Mouse (Mus musculus) erythroid progenitor cell, adult 5-6 weeks (primary cell): ENCODE data around the gene Sccpdh. TPM values are rescaled to one million over a fixed set of nuclear protein-coding genes. Genes with fewer than 3 reads are reported as not detected.
"Not testable (repeated sequence)": the region's sequence is repeated elsewhere in the genome, so short reads cannot be mapped to it uniquely, and the experiment has no call there.

ENCODE experiments used
- ATAC-seq: replicated peaks from 2 replicates; pipeline ENCODE4 v1.8.0; 2016; ENCODE audit warnings: moderate number of reproducible peaks, mild to moderate bottlenecking, moderate TSS enrichment, inconsistent platforms; ENCODE audit not compliant: poor library complexity, low FRiP score, severe bottlenecking
- total RNA-seq, 2 experiments: library from RNA; stranded (forward) in 1 of 2; stranded (reverse) in 1 of 2; fragments of 150-400 nt in 1 of 2; fragments of 186-747, 209-891 nt in 1 of 2; gene quantifications; 2 replicates each; pipeline versions ENCODE4 v1.2.3 to v1.2.4; 2015 to 2017; ENCODE audit warnings: low replicate concordance in 2 of 2

The Sccpdh gene
- total RNA-seq, 2 experiments from 2014 or later: 0.30 TPM; not detected in 1

DNA sequence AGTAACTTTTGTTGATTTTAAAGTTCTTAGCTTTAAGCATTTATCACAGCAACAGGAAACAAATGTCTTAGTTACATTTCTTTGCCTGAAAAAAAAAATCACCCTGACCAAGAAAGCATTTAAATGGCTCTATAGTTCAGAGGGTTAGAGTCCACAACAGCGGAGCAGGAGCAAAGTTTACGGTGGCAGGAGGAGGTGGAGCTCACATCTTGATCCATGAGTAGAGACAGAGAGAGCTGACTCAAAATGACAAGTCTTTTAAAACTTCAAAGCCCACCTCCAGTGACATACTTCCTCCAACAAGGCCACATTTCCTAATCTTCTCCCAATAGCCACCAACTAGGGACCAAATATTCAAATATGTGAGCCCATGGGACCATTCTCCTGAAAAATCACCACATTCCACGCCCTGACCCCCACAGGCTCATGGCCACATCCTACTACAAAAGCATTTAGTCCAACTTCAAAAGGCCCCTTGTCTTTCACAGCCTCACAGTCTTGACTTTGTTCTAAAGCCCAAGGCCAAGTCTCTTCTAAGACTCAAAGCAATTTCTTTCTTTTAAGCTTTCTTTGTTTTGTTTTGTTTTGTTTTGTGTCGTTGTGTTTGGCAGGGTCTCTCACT lies 3.6 kb upstream of the Sccpdh start:
- ATAC-seq: no peak

- ATAC-seq: no peak
Measured at GRCm38 (mm10) chr1:179666971-179667370, 1.0 kb upstream of the Sccpdh start.

DNA sequence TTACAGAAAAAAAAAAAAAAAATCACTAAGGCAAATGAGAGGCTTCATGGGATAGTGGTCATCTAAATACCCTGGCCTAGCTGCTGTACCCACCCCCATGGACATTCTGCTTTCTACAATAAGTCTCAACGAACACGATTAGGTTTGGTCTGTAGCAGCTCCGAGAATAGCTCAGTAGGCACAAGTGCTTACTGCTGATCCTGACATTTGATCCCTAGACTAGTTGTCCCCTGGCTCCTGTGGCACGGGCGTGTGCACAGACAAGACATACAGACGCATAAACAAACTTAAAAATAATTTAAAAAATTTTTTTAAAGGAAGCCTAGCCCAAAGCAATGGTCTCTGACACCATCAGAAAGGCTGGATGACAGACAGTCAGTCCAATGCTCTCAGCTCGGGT lies 560 bp upstream of the Sccpdh start:
- ATAC-seq: no peak

DNA sequence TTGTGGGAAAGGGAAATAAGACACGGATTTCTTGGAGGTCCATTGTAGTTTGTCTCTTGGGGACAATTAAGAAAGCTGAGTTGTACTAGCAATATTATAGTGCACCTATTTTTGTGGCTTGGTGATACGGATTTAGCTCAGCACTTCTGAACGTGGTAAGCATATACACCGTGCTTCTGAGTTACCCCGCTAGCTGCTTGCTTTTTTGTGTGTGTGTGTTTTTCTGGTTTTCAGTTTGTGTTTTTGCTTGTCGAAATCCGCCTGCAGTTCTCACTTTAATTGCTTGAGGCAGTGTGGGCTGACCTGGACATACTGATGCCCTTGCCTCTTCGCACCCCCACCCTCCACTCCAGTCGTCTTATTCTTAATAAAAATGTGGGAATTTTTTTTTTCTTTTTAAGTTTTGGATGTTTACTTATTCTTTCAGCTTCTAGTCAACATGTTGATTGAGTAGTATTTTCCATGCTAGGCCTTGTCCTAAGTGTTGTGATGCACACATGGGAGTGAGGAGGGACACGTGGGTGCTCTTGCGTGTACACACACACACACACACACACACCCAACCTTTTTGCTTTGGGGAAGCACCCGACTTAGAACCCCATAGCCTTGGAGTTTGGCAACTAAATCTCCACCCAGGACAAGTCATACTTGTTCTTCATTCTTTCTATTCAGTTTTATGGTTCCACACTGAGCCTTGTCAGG lies 977 bp downstream of the Sccpdh start:
- no peak for ATAC-seq

- no peak for ATAC-seq
Measured at GRCm38 (mm10) chr1:179674355-179674754, 6.3 kb downstream of the Sccpdh start.

DNA sequence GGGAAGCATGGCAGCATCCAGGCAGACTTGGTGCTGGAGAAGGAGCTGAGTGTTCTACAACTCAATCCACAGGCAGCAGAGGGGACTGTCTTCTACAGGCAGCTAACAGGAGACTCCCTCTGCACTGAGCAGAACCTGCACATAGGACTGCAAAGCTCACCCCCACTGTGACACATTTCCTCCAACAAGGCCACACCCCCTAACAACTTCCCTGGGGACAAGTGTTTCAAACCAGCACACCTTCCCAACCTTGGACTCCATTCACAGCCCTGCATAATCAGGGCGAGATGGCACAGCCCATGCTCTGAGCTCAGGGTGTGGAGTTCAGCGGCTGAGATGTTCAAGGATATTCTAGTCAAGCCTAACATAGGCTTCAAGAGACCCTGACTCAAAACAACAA lies 9.0 kb downstream of the Sccpdh start:
- ATAC-seq: no peak

- ATAC-seq: no peak
Measured at GRCm38 (mm10) chr1:179679326-179679725, 11.3 kb downstream of the Sccpdh start.

GRCm38 (mm10) chr1:179682753-179683152 lies 14.7 kb downstream of the Sccpdh start:
- not testable (repeated sequence) for ATAC-seq

DNA sequence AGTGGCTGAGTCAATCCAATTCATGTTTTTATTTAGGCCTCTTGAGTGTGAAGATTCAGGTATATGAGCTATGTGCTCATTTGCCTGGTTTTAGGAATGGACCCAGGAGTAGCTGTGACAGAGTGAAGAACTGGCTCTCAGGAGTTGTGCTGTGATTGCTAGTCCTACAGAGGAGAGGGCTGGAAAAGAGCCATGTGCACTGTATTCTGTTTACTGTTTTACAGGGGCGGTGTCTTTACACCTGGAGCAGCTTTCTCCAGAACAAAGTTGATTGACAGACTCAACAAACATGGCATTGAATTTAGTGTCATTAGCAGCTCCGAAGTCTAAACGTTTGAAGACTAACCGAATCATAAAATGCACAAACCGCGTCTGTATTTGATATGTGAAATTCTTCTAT lies 18.3 kb downstream of the Sccpdh start:
- ATAC-seq: no peak

DNA sequence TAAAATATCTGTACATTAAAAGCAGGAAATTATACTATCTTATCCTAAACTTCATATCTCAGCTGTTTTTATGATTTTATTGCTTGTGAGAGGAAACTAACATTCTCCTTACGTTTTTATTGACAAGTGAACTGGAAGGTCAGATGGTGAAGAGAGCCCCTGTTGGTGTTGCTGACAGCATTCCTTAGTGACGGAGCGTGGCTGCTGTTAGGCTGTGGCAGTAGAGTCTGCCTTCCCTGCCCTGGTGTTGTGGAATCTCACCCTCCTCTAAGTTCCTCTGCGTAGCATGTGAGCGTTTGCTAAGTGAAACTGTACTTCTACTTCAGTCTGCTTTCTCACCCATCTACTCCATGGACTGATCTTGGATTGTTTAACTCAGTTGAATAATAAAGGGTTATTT lies 18.8 kb downstream of the Sccpdh start:
- no peak for ATAC-seq

DNA sequence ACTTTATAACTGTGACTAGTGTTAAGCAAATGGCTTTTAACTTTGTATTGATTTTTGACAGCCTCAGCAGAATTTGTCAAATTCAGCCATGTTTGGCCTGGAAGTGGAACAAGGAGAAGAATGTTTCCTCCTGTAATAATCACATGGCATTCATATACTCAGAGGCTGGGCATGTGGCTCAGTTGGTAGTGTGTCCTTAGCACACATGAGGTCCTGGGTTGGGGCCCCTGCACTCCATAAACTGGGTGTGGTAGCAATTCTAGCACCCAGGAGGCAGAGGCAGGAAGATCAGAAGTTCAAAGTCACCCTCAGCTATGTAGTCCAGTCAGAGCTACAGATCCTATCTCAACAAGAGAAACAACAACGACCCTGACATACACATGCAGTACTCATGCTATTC lies 19.3 kb downstream of the Sccpdh start:
- ATAC-seq: no peak

- no peak for ATAC-seq
Measured at GRCm38 (mm10) chr1:179687966-179688365, 20.0 kb downstream of the Sccpdh start.

DNA sequence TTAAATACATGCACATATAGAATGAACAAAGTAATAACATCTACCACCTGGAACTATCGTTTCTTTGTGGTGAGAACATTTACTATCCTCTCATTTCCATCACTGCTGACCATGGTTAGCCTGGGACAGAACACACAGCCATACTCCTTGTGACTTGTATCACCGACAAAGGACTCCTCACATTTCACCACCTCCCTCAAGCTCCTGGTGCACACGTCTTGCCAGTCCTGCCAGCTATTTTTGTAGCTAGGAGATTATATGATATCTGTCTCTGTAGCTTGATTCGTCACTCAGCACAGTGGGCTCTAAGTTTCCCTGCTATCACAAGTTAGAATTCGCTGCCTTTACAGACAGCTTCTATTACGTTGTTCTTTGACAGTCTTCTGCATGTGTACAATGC lies 20.4 kb downstream of the Sccpdh start:
- ATAC-seq: no peak

DNA sequence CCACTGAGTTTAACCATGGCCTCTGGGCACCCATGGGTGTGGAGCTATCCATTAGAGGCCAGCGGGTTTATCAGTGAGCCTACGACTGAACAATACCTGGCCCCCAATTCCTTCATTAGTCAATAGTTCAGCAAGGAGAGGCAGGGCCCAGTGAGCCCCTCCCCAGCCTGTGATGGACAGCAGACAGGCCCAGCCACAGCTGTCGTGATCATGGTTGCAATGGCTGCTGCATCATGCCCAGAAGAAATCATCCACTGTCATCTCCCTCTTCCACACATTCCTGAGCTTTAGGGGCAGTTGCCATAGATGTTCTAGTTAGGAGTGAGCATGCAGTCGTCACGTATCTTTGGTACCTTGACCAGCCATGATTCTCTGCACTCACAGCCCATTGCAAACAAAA lies 20.9 kb downstream of the Sccpdh start:
- no peak for ATAC-seq

GRCm38 (mm10) chr1:179689479-179689878 lies 21.5 kb downstream of the Sccpdh start:
- no peak for ATAC-seq

GRCm38 (mm10) chr1:179704150-179704549 lies 36.1 kb downstream of the Sccpdh start:
- no peak for ATAC-seq

DNA sequence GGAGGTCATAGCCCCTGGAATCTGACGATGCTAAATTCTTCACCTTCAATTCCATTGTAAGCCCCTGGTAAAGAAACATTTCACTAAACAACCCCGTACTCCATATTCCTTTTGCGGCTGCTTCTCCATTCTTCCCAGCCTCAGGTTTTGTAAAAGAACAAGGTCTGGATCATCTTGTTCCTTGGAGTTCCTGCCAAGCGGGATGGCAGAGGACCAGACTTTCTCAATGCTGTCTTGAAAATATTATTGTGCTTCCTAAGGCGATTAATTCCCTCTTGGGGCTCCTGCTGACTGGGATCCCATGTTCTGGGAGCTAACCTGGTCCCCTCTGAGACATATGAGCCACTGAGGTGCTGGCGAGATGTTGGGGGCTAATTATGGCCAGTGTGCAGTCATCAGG lies 37.1 kb downstream of the Sccpdh start:
- no peak for ATAC-seq

DNA sequence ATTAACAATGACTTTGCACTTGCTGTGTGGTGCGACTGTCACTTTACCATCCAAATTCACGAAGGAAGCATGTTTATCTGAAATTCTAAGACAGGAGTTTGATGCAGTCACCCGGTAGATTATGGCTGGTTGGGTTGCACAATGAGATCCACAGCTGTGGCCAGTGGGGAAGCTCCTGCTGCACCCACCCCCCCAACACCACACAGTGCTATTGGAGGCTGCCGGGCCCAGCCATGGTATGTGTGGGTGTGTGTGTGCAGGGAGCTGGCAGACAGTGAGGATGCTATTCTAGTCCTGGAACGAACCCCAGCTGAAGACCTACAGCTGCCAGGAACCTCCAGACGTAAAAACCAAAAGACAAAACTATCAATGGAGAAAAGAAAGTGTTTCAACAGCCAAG lies 41.4 kb downstream of the Sccpdh start:
- ATAC-seq: no peak

GRCm38 (mm10) chr1:179710739-179711138 lies 42.7 kb downstream of the Sccpdh start:
- no peak for ATAC-seq

DNA sequence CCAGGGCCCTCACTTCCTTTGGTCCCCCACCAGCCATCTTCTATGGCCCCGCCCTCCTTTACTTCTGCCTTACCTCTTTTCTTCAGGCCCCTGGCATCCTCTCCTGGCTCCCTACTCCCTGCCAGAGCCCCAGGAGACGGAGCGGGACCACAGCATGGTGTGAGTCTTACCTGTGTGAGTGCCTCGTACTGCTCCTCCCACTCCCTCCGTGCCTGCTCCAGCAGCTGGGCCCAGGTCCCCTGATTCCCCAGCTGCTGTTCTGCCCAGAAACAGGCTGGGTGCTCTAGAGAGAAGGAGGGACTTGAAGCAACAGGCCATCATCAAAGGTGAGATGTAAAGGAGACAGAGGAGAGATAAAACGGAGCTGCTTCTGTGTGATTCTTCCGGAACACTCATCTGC lies 44.6 kb downstream of the Sccpdh start:
- ATAC-seq: no peak

DNA sequence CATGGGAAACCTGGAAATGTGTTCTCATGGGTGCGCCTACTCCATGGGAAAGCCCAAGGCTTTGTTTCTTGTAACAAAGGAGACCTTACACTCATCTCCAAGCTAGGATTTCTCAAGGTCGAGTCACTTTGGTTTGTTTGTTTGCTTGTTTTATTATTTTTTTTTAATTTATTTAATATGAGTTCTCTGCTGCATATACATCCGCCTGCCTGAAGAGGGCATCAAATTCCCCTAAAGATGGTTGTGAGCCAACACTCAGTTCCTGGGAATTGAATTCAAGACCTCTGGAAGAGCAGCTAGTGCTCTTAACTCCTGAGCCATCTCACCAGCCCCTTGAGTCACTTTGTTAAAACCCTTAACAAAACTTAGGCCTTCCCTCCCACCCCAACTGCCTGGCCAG lies 45.4 kb downstream of the Sccpdh start:
- no peak for ATAC-seq

DNA sequence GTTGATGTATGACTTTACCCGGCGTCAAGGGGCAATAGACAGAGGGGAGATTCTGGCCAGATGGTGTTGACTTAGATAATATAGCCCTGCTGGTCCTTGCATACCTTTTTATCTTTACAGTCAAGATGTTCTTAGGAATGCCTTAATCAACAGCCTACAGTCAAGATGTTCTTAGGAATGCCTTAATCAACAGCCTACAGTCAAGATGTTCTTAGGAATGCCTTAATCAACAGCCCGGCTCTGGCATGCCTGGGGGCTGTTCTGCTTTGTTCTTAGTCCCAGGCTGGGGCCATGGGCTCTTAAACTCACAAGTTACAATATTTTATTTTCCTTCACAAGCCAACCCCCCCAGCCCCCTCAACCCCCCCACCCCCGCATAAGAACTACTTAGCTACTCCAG lies 47.3 kb downstream of the Sccpdh start:
- ATAC-seq: not testable (repeated sequence)
